Mouse (Mus musculus) heart, embryonic 11.5 days (tissue): Measurements from ENCODE around the gene Ppil6. TPM values are rescaled to one million over a fixed set of nuclear protein-coding genes. Genes with fewer than 3 reads are reported as not detected.

Experiments used
- ATAC-seq: fragments of 200-750 bp; cut with Nextera tagmentation; replicated peaks from 2 replicates; pipeline ENCODE4 v1.8.0; 2017; ENCODE audit warnings: moderate library complexity; ENCODE audit not compliant: insufficient number of reproducible peaks, low FRiP score, low TSS enrichment
- H3K27ac ChIP-seq: fragments of 300-500 bp; sonication (generic); 2 replicates; pipeline ENCODE4 v1.5.1; 2014; ENCODE audit warnings: mild to moderate bottlenecking, low read depth, low read length
- H3K27me3 ChIP-seq: fragments of 300-500 bp; sonication (generic); 2 replicates; pipeline ENCODE4 v1.6.1; 2014; ENCODE audit warnings: mild to moderate bottlenecking, low read length, mixed read lengths; ENCODE audit not compliant: control insufficient read depth, insufficient read depth
- H3K36me3 ChIP-seq: fragments of 300-500 bp; sonication (generic); 2 replicates; pipeline ENCODE4 v1.6.1; 2014; ENCODE audit warnings: mild to moderate bottlenecking, low read length, moderate library complexity, mixed read lengths; ENCODE audit not compliant: control insufficient read depth, insufficient read depth
- H3K4me1 ChIP-seq: fragments of 300-500 bp; sonication (generic); 2 replicates; pipeline ENCODE4 v1.6.1; 2014; ENCODE audit warnings: low read length; ENCODE audit not compliant: control insufficient read depth, insufficient read depth
- H3K4me2 ChIP-seq: fragments of 300-500 bp; sonication (generic); 2 replicates; pipeline ENCODE4 v1.6.1; 2014; ENCODE audit warnings: mild to moderate bottlenecking, moderate library complexity
- H3K4me3 ChIP-seq: fragments of 300-500 bp; sonication (generic); 2 replicates; pipeline ENCODE4 v1.5.1; 2014; ENCODE audit warnings: low read depth, low read length
- H3K9ac ChIP-seq: fragments of 300-500 bp; sonication (generic); 2 replicates; pipeline ENCODE4 v1.6.1; 2014; ENCODE audit warnings: mild to moderate bottlenecking, low read depth, low read length, moderate library complexity
- H3K9me3 ChIP-seq: fragments of 300-500 bp; sonication (generic); replicated peaks from 2 replicates; pipeline ENCODE4 v1.6.1; 2016; ENCODE audit warnings: low read length; ENCODE audit not compliant: control insufficient read depth
- WGBS: fragments of 180-500 bp; shearing (Covaris S2); extraction: QIAGEN DNeasy Blood & Tissue Kit; methylation state at CpG from one replicate; pipeline ENCODE4 v1.1.7; 2014; ENCODE audit not compliant: insufficient replicate concordance; 5-methylcytosine and 5-hydroxymethylcytosine counted together
- polyA plus RNA-seq: library from polyadenylated mRNA; unstranded; fragments of >200 nt; fragmentation: Nextera tagmentation; extraction: Ambion mirVana; gene quantifications from 2 replicates; pipeline ENCODE4 v1.2.1, GENCODE M21; 2014

The Ppil6 gene
- polyA plus RNA-seq, 1 experiment from 2014 or later: 1.4 TPM

- H3K9me3 ChIP-seq: no peaks in the 10 kb centered on the region
- H3K36me3 ChIP-seq: peaks cover 13% of the 10 kb centered on the region
- H3K4me2 ChIP-seq: no peak overlapping the region
These were observed 39.7 kb downstream of the Ppil6 start for GRCm38 (mm10) chr10:41529972-41530371.

GRCm38 (mm10) chr10:41535991-41536390 lies 45.8 kb downstream of the Ppil6 start:
- H3K4me2 ChIP-seq: no peak overlapping the region
- WGBS: 80% methylated on average over 2 of the region's 2 CpGs
- H3K9me3 ChIP-seq: no peaks in the 10 kb centered on the region; the same call in 1 of the 2 replicates
- H3K4me3 ChIP-seq: no peak overlapping the region
- H3K4me1 ChIP-seq: no peaks in the 10 kb centered on the region
- no peaks in the 10 kb centered on the region for H3K27me3 ChIP-seq
- H3K9ac ChIP-seq: no peak overlapping the region
- no peak for ATAC-seq
- peaks cover 19% of the 10 kb centered on the region for H3K36me3 ChIP-seq
- H3K27ac ChIP-seq: no peak overlapping the region

More at GRCm38 (mm10) chr10:41529972-41530371, 39.7 kb downstream of the Ppil6 start:
- H3K27me3 ChIP-seq: no peaks in the 10 kb centered on the region
- H3K4me1 ChIP-seq: no peaks in the 10 kb centered on the region
- no peak overlapping the region for H3K27ac ChIP-seq
- 91% methylated on average over 5 of the region's 5 CpGs for WGBS
- H3K4me3 ChIP-seq: no peak overlapping the region
- ATAC-seq: no peak
- no peak overlapping the region for H3K9ac ChIP-seq

GRCm38 (mm10) chr10:41536714-41537113 lies 46.5 kb downstream of the Ppil6 start:
- Histone ChIP-seq H3K9me3 (no peaks in the 10 kb centered on the region; the same call in 1 of the 2 replicates), H3K27ac (no peak overlapping the region), H3K9ac (no peak overlapping the region), H3K27me3 (no peaks in the 10 kb centered on the region), H3K4me1 (no peaks in the 10 kb centered on the region), H3K4me2 (no peak overlapping the region), H3K36me3 (peaks cover 16% of the 10 kb centered on the region), H3K4me3 (no peak overlapping the region)
- 97% methylated on average over 1 of the region's 1 CpGs for WGBS
- no peak for ATAC-seq

GRCm38 (mm10) chr10:41537226-41537982 lies 47.2 kb downstream of the Ppil6 start:
- H3K4me3 ChIP-seq: no peak overlapping the region
- no peak overlapping the region for H3K4me2 ChIP-seq
- H3K27me3 ChIP-seq: no peaks in the 10 kb centered on the region
- peaks cover 16% of the 10 kb centered on the region for H3K36me3 ChIP-seq
- H3K4me1 ChIP-seq: no peaks in the 10 kb centered on the region
- 90% methylated on average over 4 of the region's 4 CpGs for WGBS
- H3K9me3 ChIP-seq: no peaks in the 10 kb centered on the region; the same call in 1 of the 2 replicates
- no peak overlapping the region for H3K27ac ChIP-seq
- no peak for ATAC-seq
- H3K9ac ChIP-seq: no peak overlapping the region

GRCm38 (mm10) chr10:41537983-41538330 lies 47.7 kb downstream of the Ppil6 start:
- Histone ChIP-seq H3K4me3 (no peak overlapping the region), H3K9me3 (no peaks in the 10 kb centered on the region; the same call in 1 of the 2 replicates), H3K27ac (no peak overlapping the region), H3K4me2 (no peak overlapping the region), H3K27me3 (no peaks in the 10 kb centered on the region), H3K4me1 (no peaks in the 10 kb centered on the region), H3K36me3 (peaks cover 16% of the 10 kb centered on the region), H3K9ac (no peak overlapping the region)
- ATAC-seq: no peak
- 84% methylated on average over 3 of the region's 3 CpGs for WGBS

- H3K27ac ChIP-seq: no peak overlapping the region
- H3K4me3 ChIP-seq: no peak overlapping the region
- no peaks in the 10 kb centered on the region for H3K27me3 ChIP-seq
- peaks cover 14% of the 10 kb centered on the region for H3K36me3 ChIP-seq
- no peaks in the 10 kb centered on the region; the same call in 1 of the 2 replicates for H3K9me3 ChIP-seq
- 0 out of 2 replicates have a peak, but pooled peaks cover under 1% of the 10 kb centered on the region for H3K4me1 ChIP-seq
- no peak overlapping the region for H3K9ac ChIP-seq
- ATAC-seq: no peak
- H3K4me2 ChIP-seq: no peak overlapping the region
- 90% methylated on average over 4 of the region's 4 CpGs for WGBS
These were observed 48.7 kb downstream of the Ppil6 start for GRCm38 (mm10) chr10:41538986-41539385.

GRCm38 (mm10) chr10:41542057-41542456 lies 51.8 kb downstream of the Ppil6 start:
- peaks cover 10% of the 10 kb centered on the region for H3K4me1 ChIP-seq
- WGBS: 90% methylated on average over 6 of the region's 6 CpGs
- no peak overlapping the region for H3K4me3 ChIP-seq
- no peak for ATAC-seq
- H3K9ac ChIP-seq: no peak overlapping the region
- no peak overlapping the region for H3K27ac ChIP-seq
- H3K36me3 ChIP-seq: 0 out of 2 replicates have a peak, but pooled peaks cover 6% of the 10 kb centered on the region
- H3K9me3 ChIP-seq: no peaks in the 10 kb centered on the region; the same call in 1 of the 2 replicates
- no peaks in the 10 kb centered on the region for H3K27me3 ChIP-seq
- H3K4me2 ChIP-seq: no peak overlapping the region

- H3K27me3 ChIP-seq: no peaks in the 10 kb centered on the region
- no peak overlapping the region for H3K27ac ChIP-seq
- no peak overlapping the region for H3K4me2 ChIP-seq
- H3K4me3 ChIP-seq: no peak overlapping the region
- ATAC-seq: no peak
- no peak overlapping the region for H3K9ac ChIP-seq
- no peaks in the 10 kb centered on the region for H3K36me3 ChIP-seq
- no peaks in the 10 kb centered on the region for H3K9me3 ChIP-seq
- peaks cover 10% of the 10 kb centered on the region for H3K4me1 ChIP-seq
- WGBS: 75% methylated on average over 4 of the region's 4 CpGs
These were observed 53.2 kb downstream of the Ppil6 start for GRCm38 (mm10) chr10:41543439-41543838.

GRCm38 (mm10) chr10:41543844-41544243 lies 53.6 kb downstream of the Ppil6 start:
- WGBS: 73% methylated on average over 2 of the region's 2 CpGs
- Histone ChIP-seq H3K36me3 (no peaks in the 10 kb centered on the region), H3K4me2 (no peak overlapping the region), H3K4me1 (peaks cover 10% of the 10 kb centered on the region), H3K27ac (no peak overlapping the region), H3K9me3 (no peaks in the 10 kb centered on the region), H3K9ac (no peak overlapping the region), H3K27me3 (no peaks in the 10 kb centered on the region), H3K4me3 (no peak overlapping the region)
- ATAC-seq: no peak
